Mouse (Mus musculus) neural tube, embryonic 11.5 days (tissue): Measurements from ENCODE around the gene Elmo2. TPM values are rescaled to one million over a fixed set of nuclear protein-coding genes. Genes with fewer than 3 reads are reported as not detected.
A peak's percentile ranks its signal among the peaks of the same experiment; 100 is the strongest.

Experiments
- ATAC-seq: fragments of 200-750 bp; cut with Nextera tagmentation; 2 replicates; pipeline ENCODE4 v1.8.0; 2017; ENCODE audit warnings: moderate number of reproducible peaks, mild to moderate bottlenecking, moderate TSS enrichment, moderate library complexity; ENCODE audit not compliant: insufficient read depth, low FRiP score, low TSS enrichment
- DNase-seq: peaks from one replicate; pipeline ENCODE4 v3.0.0-alpha.2; 2015; ENCODE audit warnings: low spot score
- H3K27ac ChIP-seq: fragments of 300-500 bp; sonication (generic); 2 replicates; pipeline ENCODE4 v1.5.1; 2014; ENCODE audit warnings: low read depth, mild to moderate bottlenecking, low read length
- H3K27me3 ChIP-seq: fragments of 300-500 bp; sonication (generic); 2 replicates; pipeline ENCODE4 v1.6.1; 2014; ENCODE audit warnings: mild to moderate bottlenecking, low read length, mixed read lengths; ENCODE audit not compliant: control insufficient read depth, insufficient read depth
- H3K36me3 ChIP-seq: fragments of 300-500 bp; sonication (generic); 2 replicates; pipeline ENCODE4 v1.6.1; 2014; ENCODE audit warnings: mild to moderate bottlenecking, low read length, moderate library complexity, mixed read lengths; ENCODE audit not compliant: control insufficient read depth, insufficient read depth
- H3K4me1 ChIP-seq: fragments of 300-500 bp; sonication (generic); 2 replicates; pipeline ENCODE4 v1.6.1; 2014; ENCODE audit warnings: low read length, mixed read lengths; ENCODE audit not compliant: control insufficient read depth, insufficient read depth
- H3K4me2 ChIP-seq: fragments of 300-500 bp; sonication (generic); 2 replicates; pipeline ENCODE4 v1.6.1; 2014; ENCODE audit warnings: low read depth, mild to moderate bottlenecking, moderate library complexity
- H3K4me3 ChIP-seq: fragments of 300-500 bp; sonication (generic); 2 replicates; pipeline ENCODE4 v1.5.1; 2014; ENCODE audit warnings: low read depth, low read length
- H3K9ac ChIP-seq: fragments of 300-500 bp; sonication (generic); 2 replicates; pipeline ENCODE4 v1.6.1; 2014; ENCODE audit warnings: mild to moderate bottlenecking, low read length
- H3K9me3 ChIP-seq: fragments of 300-500 bp; sonication (generic); 2 replicates; pipeline ENCODE4 v1.6.1; 2016; ENCODE audit warnings: low read length; ENCODE audit not compliant: control insufficient read depth
- WGBS: fragments of 180-500 bp; shearing (Covaris S2); extraction: QIAGEN DNeasy Blood & Tissue Kit; methylation state at CpG from one replicate; pipeline ENCODE4 v1.1.7; 2014; 5-methylcytosine and 5-hydroxymethylcytosine counted together
- polyA plus RNA-seq: library from polyadenylated mRNA; unstranded; fragments of >200 nt; fragmentation: Nextera tagmentation; extraction: Ambion mirVana; gene quantifications from 2 replicates; pipeline ENCODE4 v1.2.1, GENCODE M21; 2014

Gene Elmo2
- polyA plus RNA-seq, 1 experiment from 2014 or later, result 97.7 TPM

GRCm38 (mm10) chr2:165320531-165321150 is 5.6 kb downstream of the Elmo2 start:
- H3K9ac ChIP-seq, result no peak overlapping the region

GRCm38 (mm10) chr2:165319503-165319902 is 6.8 kb downstream of the Elmo2 start:
- 65% methylated on average over 4 of the region's 4 CpGs for WGBS
- H3K4me3 ChIP-seq, result no peak overlapping the region
- no peaks in the 10 kb centered on the region for H3K27me3 ChIP-seq
- H3K4me2 ChIP-seq, result no peak overlapping the region
- no peak for DNase-seq
- no peaks in the 10 kb centered on the region for H3K9me3 ChIP-seq
- no peak overlapping the region for H3K9ac ChIP-seq
- H3K27ac ChIP-seq, result no peak overlapping the region
- no peak for ATAC-seq
- no peaks in the 10 kb centered on the region; the same call in 1 of the 2 replicates for H3K36me3 ChIP-seq
- peaks cover 54% of the 10 kb centered on the region for H3K4me1 ChIP-seq

More at GRCm38 (mm10) chr2:165320531-165321150, 5.6 kb downstream of the Elmo2 start:
- WGBS, result 77% methylated on average over 12 of the region's 12 CpGs
- ATAC-seq, result no peak
- Histone ChIP-seq H3K27me3 (no peaks in the 10 kb centered on the region), H3K4me2 (no peak overlapping the region), H3K9me3 (no peaks in the 10 kb centered on the region), H3K4me3 (no peak overlapping the region), H3K4me1 (peaks cover 61% of the 10 kb centered on the region), H3K36me3 (no peaks in the 10 kb centered on the region), H3K27ac (no peak overlapping the region; the same call in 1 of the 2 replicates)
- no peak for DNase-seq

GRCm38 (mm10) chr2:165318941-165319340 is 7.3 kb downstream of the Elmo2 start:
- WGBS, result 89% methylated on average over 7 of the region's 7 CpGs
- no peak for ATAC-seq
- Histone ChIP-seq H3K27me3 (no peaks in the 10 kb centered on the region), H3K4me2 (no peak overlapping the region), H3K4me1 (peaks cover 48% of the 10 kb centered on the region), H3K27ac (no peak overlapping the region), H3K4me3 (no peak overlapping the region), H3K36me3 (no peaks in the 10 kb centered on the region; the same call in 1 of the 2 replicates), H3K9ac (no peak overlapping the region), H3K9me3 (no peaks in the 10 kb centered on the region)
- no peak for DNase-seq

GRCm38 (mm10) chr2:165317621-165318263 is 8.5 kb downstream of the Elmo2 start:
- peak overlapping the region; percentile 93 for H3K27ac ChIP-seq
- no peaks in the 10 kb centered on the region for H3K9me3 ChIP-seq
- peak overlapping the region; percentile 25 for H3K4me2 ChIP-seq
- H3K9ac ChIP-seq, result no peak overlapping the region; the same call in 1 of the 2 replicates
- ATAC-seq (0 out of 2 replicates have a peak, but pooled peaks have one; percentile 2), DNase-seq (no peak)
- peaks cover 40% of the 10 kb centered on the region for H3K4me1 ChIP-seq
- H3K36me3 ChIP-seq, result no peaks in the 10 kb centered on the region; the same call in 1 of the 2 replicates
- 56% methylated on average over 16 of the region's 16 CpGs for WGBS
- no peak overlapping the region for H3K4me3 ChIP-seq
- no peaks in the 10 kb centered on the region for H3K27me3 ChIP-seq

GRCm38 (mm10) chr2:165316837-165317473 is 9.3 kb downstream of the Elmo2 start:
- peak; percentile 97 for ATAC-seq
- Histone ChIP-seq H3K9me3 (no peaks in the 10 kb centered on the region), H3K36me3 (no peaks in the 10 kb centered on the region; the same call in 1 of the 2 replicates), H3K4me3 (no peak overlapping the region), H3K27me3 (no peaks in the 10 kb centered on the region), H3K4me1 (peaks cover 40% of the 10 kb centered on the region), H3K27ac (peak overlapping the region; percentile 93), H3K9ac (peak overlapping the region; percentile 53), H3K4me2 (peak overlapping the region; percentile 25)
- peak; percentile 91 for DNase-seq
- 7% methylated on average over 9 of the region's 9 CpGs for WGBS

GRCm38 (mm10) chr2:165316204-165316603 is 10.1 kb downstream of the Elmo2 start:
- Histone ChIP-seq H3K27me3 (no peaks in the 10 kb centered on the region), H3K4me3 (no peak overlapping the region)
- peak; percentile 28 for DNase-seq

GRCm38 (mm10) chr2:165314197-165314596 is 12.1 kb downstream of the Elmo2 start:
- DNase-seq (no peak), ATAC-seq (no peak)
- H3K36me3 ChIP-seq, result peaks cover 3% of the 10 kb centered on the region
- H3K4me1 ChIP-seq, result peaks cover 33% of the 10 kb centered on the region
- no peak overlapping the region for H3K27ac ChIP-seq
- H3K4me3 ChIP-seq, result no peak overlapping the region
- H3K9ac ChIP-seq, result no peak overlapping the region
- 92% methylated on average over 8 of the region's 8 CpGs for WGBS
- no peaks in the 10 kb centered on the region for H3K9me3 ChIP-seq
- H3K4me2 ChIP-seq, result no peak overlapping the region
- H3K27me3 ChIP-seq, result no peaks in the 10 kb centered on the region

More at GRCm38 (mm10) chr2:165316204-165316603, 10.1 kb downstream of the Elmo2 start:
- H3K9me3 ChIP-seq, result no peaks in the 10 kb centered on the region
- H3K4me1 ChIP-seq, result peaks cover 32% of the 10 kb centered on the region
- no peak for ATAC-seq
- WGBS, result 46% methylated on average over 10 of the region's 10 CpGs
- peak overlapping the region; percentile 93 for H3K27ac ChIP-seq
- H3K9ac ChIP-seq, result peak overlapping the region; percentile 53
- H3K36me3 ChIP-seq, result no peaks in the 10 kb centered on the region; the same call in 1 of the 2 replicates
- H3K4me2 ChIP-seq, result peak overlapping the region; percentile 3

- ATAC-seq (no peak), DNase-seq (no peak)
- H3K4me3 ChIP-seq, result no peak overlapping the region
- H3K4me2 ChIP-seq, result no peak overlapping the region
- no peaks in the 10 kb centered on the region for H3K9me3 ChIP-seq
- H3K27me3 ChIP-seq, result no peaks in the 10 kb centered on the region
- no peak overlapping the region for H3K9ac ChIP-seq
- H3K36me3 ChIP-seq, result peaks cover 3% of the 10 kb centered on the region
- 76% methylated on average over 7 of the region's 7 CpGs for WGBS
- H3K4me1 ChIP-seq, result peaks cover 21% of the 10 kb centered on the region
- H3K27ac ChIP-seq, result no peak overlapping the region
Measured at GRCm38 (mm10) chr2:165312381-165312780, 13.9 kb downstream of the Elmo2 start.
